Mouse (Mus musculus) C2C12 (cell line): ENCODE data around the gene Samd4. TPM values are rescaled to one million over a fixed set of nuclear protein-coding genes. Genes with fewer than 3 reads are reported as not detected.

Experiments used
- H3K27me3 ChIP-seq: one replicate; pipeline ENCODE4 v1.6.1; 2011; ENCODE audit not compliant: control insufficient read depth, insufficient read depth, insufficient read length
- H3K36me3 ChIP-seq: one replicate; pipeline ENCODE4 v1.6.1; 2011; ENCODE audit not compliant: control insufficient read depth, insufficient read depth
- H3K4me3 ChIP-seq: one replicate; pipeline ENCODE4 v1.5.1; 2011; ENCODE audit warnings: mild to moderate bottlenecking, control low read depth; ENCODE audit not compliant: poor library complexity, insufficient read depth, severe bottlenecking
- H3K79me2 ChIP-seq: one replicate; pipeline ENCODE4 v1.6.1; 2011; ENCODE audit not compliant: control insufficient read depth, insufficient read depth
- H3K79me3 ChIP-seq: one replicate; pipeline ENCODE4 v1.6.1; 2011; ENCODE audit warnings: low read depth, control low read depth
- H3ac ChIP-seq: one replicate; pipeline ENCODE3; 2011; ENCODE audit warnings: low read depth; ENCODE audit not compliant: control insufficient read depth, insufficient read length
- CEBPB ChIP-seq: IDR thresholded peaks from one replicate; pipeline ENCODE4 v1.6.1; 2011; ENCODE audit warnings: low read depth, mild to moderate bottlenecking, control low read depth, moderate library complexity
- CTCF ChIP-seq: IDR thresholded peaks from one replicate; pipeline ENCODE4 v1.5.1; 2011; ENCODE audit not compliant: control insufficient read depth, insufficient read depth, insufficient read length
- FOSL1 ChIP-seq: IDR thresholded peaks from one replicate; pipeline ENCODE4 v1.8.0; 2011; ENCODE audit warnings: mild to moderate bottlenecking, low read length; ENCODE audit not compliant: poor library complexity, insufficient read depth, severe bottlenecking
- MAX ChIP-seq: IDR thresholded peaks from one replicate; pipeline ENCODE4 v1.6.1; 2011; ENCODE audit warnings: mild to moderate bottlenecking, control low read depth
- MYOD1 ChIP-seq: IDR thresholded peaks from one replicate; pipeline ENCODE4 v1.6.1; 2011; ENCODE audit warnings: low read depth; ENCODE audit not compliant: control insufficient read depth, insufficient read length
- MYOG ChIP-seq: IDR thresholded peaks from one replicate; pipeline ENCODE4 v1.6.1; 2011; ENCODE audit not compliant: control insufficient read depth, insufficient read length; ENCODE audit errors: extremely low read depth
- USF1 ChIP-seq: IDR thresholded peaks from one replicate; pipeline ENCODE4 v1.6.1; 2011; ENCODE audit warnings: low read depth, mild to moderate bottlenecking, control low read depth, moderate library complexity
- polyA plus RNA-seq: library from polyadenylated mRNA; unstranded; fragments of >200 nt; fragmentation: generic; extraction: Trizol; gene quantifications from one replicate; pipeline ENCODE4 v1.2.1, GENCODE M21; 2012; ENCODE audit warnings: missing spikeins

The Samd4 gene
- polyA plus RNA-seq, 1 experiment = 9.9 TPM

GRCm38 (mm10) chr14:46923931-46924330 lies 41.3 kb downstream of the Samd4 start:
- Histone ChIP-seq H3ac (no peak overlapping the region), H3K79me3 (peaks cover 19% of the 10 kb centered on the region), H3K27me3 (no peaks in the 10 kb centered on the region), H3K79me2 (peaks cover 81% of the 10 kb centered on the region), H3K36me3 (peaks cover 42% of the 10 kb centered on the region), H3K4me3 (no peak overlapping the region)
- TF ChIP-seq FOSL1 (no peak), MAX (no peak), CTCF (no peak), MYOD1 (no peak), CEBPB (no peak)

GRCm38 (mm10) chr14:46924422-46924821 lies 41.8 kb downstream of the Samd4 start:
- Histone ChIP-seq H3ac (no peak overlapping the region), H3K27me3 (no peaks in the 10 kb centered on the region), H3K36me3 (peaks cover 47% of the 10 kb centered on the region), H3K79me3 (peaks cover 19% of the 10 kb centered on the region), H3K79me2 (peaks cover 82% of the 10 kb centered on the region), H3K4me3 (no peak overlapping the region)
- no peak for TF ChIP-seq MAX
- no peak for TF ChIP-seq CEBPB
- TF ChIP-seq MYOG = no peak
- no peak for TF ChIP-seq FOSL1

- Histone ChIP-seq H3K27me3 (no peaks in the 10 kb centered on the region), H3K79me2 (peaks cover 50% of the 10 kb centered on the region), H3K79me3 (peaks cover 12% of the 10 kb centered on the region)
These were observed 45.9 kb downstream of the Samd4 start for GRCm38 (mm10) chr14:46928556-46928955.

GRCm38 (mm10) chr14:46932121-46932520 lies 49.5 kb downstream of the Samd4 start:
- no peak for TF ChIP-seq FOSL1
- TF ChIP-seq MAX = no peak
- no peak for TF ChIP-seq MYOG
- H3K79me2 ChIP-seq = peaks cover 34% of the 10 kb centered on the region
- H3K27me3 ChIP-seq = no peaks in the 10 kb centered on the region
- no peak overlapping the region for H3K4me3 ChIP-seq
- H3ac ChIP-seq = no peak overlapping the region
- peaks cover 10% of the 10 kb centered on the region for H3K79me3 ChIP-seq
- H3K36me3 ChIP-seq = peaks cover 20% of the 10 kb centered on the region

More at GRCm38 (mm10) chr14:46928556-46928955, 45.9 kb downstream of the Samd4 start:
- TF ChIP-seq FOSL1 = no peak
- no peak for TF ChIP-seq CEBPB
- TF ChIP-seq CTCF = no peak
- TF ChIP-seq USF1 = no peak
- TF ChIP-seq MYOG = no peak
- no peak for TF ChIP-seq MYOD1
- TF ChIP-seq MAX = no peak
- no peak overlapping the region for H3ac ChIP-seq
- peaks cover 42% of the 10 kb centered on the region for H3K36me3 ChIP-seq
- no peak overlapping the region for H3K4me3 ChIP-seq

GRCm38 (mm10) chr14:46932708-46933107 lies 50.1 kb downstream of the Samd4 start:
- Histone ChIP-seq H3K79me3 (peaks cover 8% of the 10 kb centered on the region), H3K4me3 (no peak overlapping the region), H3K36me3 (peaks cover 18% of the 10 kb centered on the region), H3K27me3 (no peaks in the 10 kb centered on the region), H3ac (no peak overlapping the region), H3K79me2 (peaks cover 33% of the 10 kb centered on the region)
- TF ChIP-seq MAX (no peak), MYOG (no peak), CEBPB (no peak), USF1 (no peak), CTCF (no peak), MYOD1 (no peak), FOSL1 (no peak)

GRCm38 (mm10) chr14:46941077-46941476 lies 58.4 kb downstream of the Samd4 start:
- Histone ChIP-seq H3K27me3 (no peaks in the 10 kb centered on the region), H3ac (no peak overlapping the region), H3K79me2 (peaks cover 58% of the 10 kb centered on the region), H3K4me3 (no peak overlapping the region), H3K36me3 (no peaks in the 10 kb centered on the region), H3K79me3 (peaks cover 21% of the 10 kb centered on the region)
- TF ChIP-seq USF1 = no peak
- no peak for TF ChIP-seq CTCF
